Mouse (Mus musculus): ENCODE data around the gene Tmtc1.

The Tmtc1 gene

GRCm38 (mm10) chr6:148328928-148329327 lies 115.3 kb downstream of the Tmtc1 start:
- ATAC-seq (ENCODE audit: insufficient number of reproducible peaks, low FRiP score, low TSS enrichment): no peak

GRCm38 (mm10) chr6:148328130-148328529 lies 116.1 kb downstream of the Tmtc1 start:
- no peak for ATAC-seq (ENCODE audit: insufficient number of reproducible peaks, low FRiP score, low TSS enrichment)

GRCm38 (mm10) chr6:148318736-148319135 lies 125.5 kb downstream of the Tmtc1 start:
- ATAC-seq (ENCODE audit: insufficient number of reproducible peaks, low FRiP score, low TSS enrichment): no peak

GRCm38 (mm10) chr6:148315571-148316080 lies 128.6 kb downstream of the Tmtc1 start:
- ATAC-seq (ENCODE audit: insufficient number of reproducible peaks, low FRiP score, low TSS enrichment): no peak

GRCm38 (mm10) chr6:148315106-148315505 lies 129.1 kb downstream of the Tmtc1 start:
- no peak for ATAC-seq (ENCODE audit: insufficient number of reproducible peaks, low FRiP score, low TSS enrichment)

GRCm38 (mm10) chr6:148310981-148311380 lies 133.2 kb downstream of the Tmtc1 start:
- no peak for ATAC-seq (ENCODE audit: insufficient number of reproducible peaks, low FRiP score, low TSS enrichment)

- no peak for ATAC-seq (ENCODE audit: insufficient number of reproducible peaks, low FRiP score, low TSS enrichment)
Observed at GRCm38 (mm10) chr6:148305821-148306220, 138.4 kb downstream of the Tmtc1 start.

GRCm38 (mm10) chr6:148305191-148305590 lies 139.0 kb downstream of the Tmtc1 start:
- no peak for ATAC-seq (ENCODE audit: insufficient number of reproducible peaks, low FRiP score, low TSS enrichment)

GRCm38 (mm10) chr6:148302261-148302660 lies 141.9 kb downstream of the Tmtc1 start:
- no peak for ATAC-seq (ENCODE audit: insufficient number of reproducible peaks, low FRiP score, low TSS enrichment)

- ATAC-seq (ENCODE audit: insufficient number of reproducible peaks, low FRiP score, low TSS enrichment): no peak
Observed at GRCm38 (mm10) chr6:148297086-148297485, 147.1 kb downstream of the Tmtc1 start.

- ATAC-seq (ENCODE audit: insufficient number of reproducible peaks, low FRiP score, low TSS enrichment): no peak
Observed at GRCm38 (mm10) chr6:148296418-148296817, 147.8 kb downstream of the Tmtc1 start.

GRCm38 (mm10) chr6:148294506-148294905 lies 149.7 kb downstream of the Tmtc1 start:
- ATAC-seq (ENCODE audit: insufficient number of reproducible peaks, low FRiP score, low TSS enrichment): no peak

- ATAC-seq (ENCODE audit: insufficient number of reproducible peaks, low FRiP score, low TSS enrichment): no peak
Observed at GRCm38 (mm10) chr6:148290865-148291264, 153.3 kb downstream of the Tmtc1 start.

- ATAC-seq (ENCODE audit: insufficient number of reproducible peaks, low FRiP score, low TSS enrichment): no peak
Observed at GRCm38 (mm10) chr6:148283224-148283881, 160.8 kb downstream of the Tmtc1 start.

GRCm38 (mm10) chr6:148279240-148279639 lies 164.9 kb downstream of the Tmtc1 start:
- ATAC-seq (ENCODE audit: insufficient number of reproducible peaks, low FRiP score, low TSS enrichment): no peak

GRCm38 (mm10) chr6:148276418-148276817 lies 167.8 kb downstream of the Tmtc1 start:
- no peak for ATAC-seq (ENCODE audit: insufficient number of reproducible peaks, low FRiP score, low TSS enrichment)

GRCm38 (mm10) chr6:148275046-148275445 lies 169.1 kb downstream of the Tmtc1 start:
- no peak for ATAC-seq (ENCODE audit: insufficient number of reproducible peaks, low FRiP score, low TSS enrichment)

- ATAC-seq (ENCODE audit: insufficient number of reproducible peaks, low FRiP score, low TSS enrichment): no peak
Observed at GRCm38 (mm10) chr6:148260729-148261101, 183.5 kb downstream of the Tmtc1 start.

- ATAC-seq (ENCODE audit: insufficient number of reproducible peaks, low FRiP score, low TSS enrichment): no peak
Observed at GRCm38 (mm10) chr6:148259979-148260728, 184.0 kb downstream of the Tmtc1 start.

- ATAC-seq (ENCODE audit: insufficient number of reproducible peaks, low FRiP score, low TSS enrichment): no peak
Observed at GRCm38 (mm10) chr6:148259074-148259473, 185.1 kb downstream of the Tmtc1 start.

GRCm38 (mm10) chr6:148257805-148258204 lies 186.4 kb downstream of the Tmtc1 start:
- ATAC-seq (ENCODE audit: insufficient number of reproducible peaks, low FRiP score, low TSS enrichment): no peak

- ATAC-seq (ENCODE audit: insufficient number of reproducible peaks, low FRiP score, low TSS enrichment): no peak
Observed at GRCm38 (mm10) chr6:148256109-148256508, 188.1 kb downstream of the Tmtc1 start.

All from cerebellum, adult (tissue).